Mouse (Mus musculus): ENCODE measurements at regions not wholly inside any gene's neighbourhood (a gene's known extent, or its start where the extent isn't known, plus 50 kb on each side); places are given as distances from the start of the nearest gene placed in this dataset.

DNA sequence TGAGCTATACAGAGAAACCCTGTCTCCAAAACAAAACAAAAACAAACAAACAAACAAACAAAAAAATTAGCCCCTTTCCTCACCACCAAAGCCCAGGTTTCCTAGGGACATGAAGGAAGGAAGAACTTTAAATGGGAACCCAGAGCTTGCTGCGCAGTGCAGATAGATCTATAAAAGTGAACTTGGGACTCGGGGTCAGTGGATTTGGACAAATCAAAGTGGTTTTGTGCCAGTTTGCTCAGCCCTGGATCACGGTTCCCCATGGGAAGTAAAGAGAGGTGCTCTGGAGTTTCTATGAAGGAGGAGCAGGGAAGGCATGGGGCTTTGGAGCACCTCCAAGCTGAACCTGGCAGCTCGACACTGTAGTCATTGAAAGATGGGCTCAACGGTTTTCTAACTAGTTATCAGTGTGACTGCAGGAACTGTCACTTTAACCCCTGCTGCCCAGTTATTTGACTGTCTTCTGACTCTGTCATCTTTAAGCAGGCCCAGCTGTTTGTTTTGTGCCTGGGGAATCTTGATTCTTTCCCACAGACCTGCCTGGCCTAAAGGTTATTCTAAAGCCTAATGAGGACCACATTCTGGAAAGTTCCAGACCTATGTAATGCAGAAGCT lies 58.3 kb upstream of the Rnf24 start:
- no peak for ATAC-seq (ENCODE audit: insufficient read depth, low FRiP score)
- H3K27me3 ChIP-seq (ENCODE audit: control insufficient read depth, insufficient read depth, low read length): no peaks in the 10 kb centered on the region
- no peaks in the 10 kb centered on the region for H3K9me3 ChIP-seq (replicated peaks; ENCODE audit: control insufficient read depth, low read length)
- H3K36me3 ChIP-seq (ENCODE audit: control insufficient read depth, insufficient read depth, low read length): no peaks in the 10 kb centered on the region
- H3K4me2 ChIP-seq (ENCODE audit: low read depth, low read length): no peak overlapping the region
- H3K4me3 ChIP-seq (replicated peaks; ENCODE audit: low read length): no peak overlapping the region
- WGBS: 61% methylated on average over 5 of the region's 5 CpGs
- H3K9ac ChIP-seq (ENCODE audit: low read length): no peak overlapping the region
- no peak overlapping the region for H3K27ac ChIP-seq (ENCODE audit: low read length)
- H3K4me1 ChIP-seq (ENCODE audit: control insufficient read depth, insufficient read depth, low read length): no peaks in the 10 kb centered on the region

- Histone ChIP-seq H3K27ac (ENCODE audit: low read length) (no peak overlapping the region), H3K9ac (ENCODE audit: low read length) (no peak overlapping the region), H3K4me3 (replicated peaks; ENCODE audit: low read length) (no peak overlapping the region), H3K4me2 (ENCODE audit: low read depth, low read length) (no peak overlapping the region), H3K4me1 (ENCODE audit: control insufficient read depth, insufficient read depth, low read length) (peaks cover 3% of the 10 kb centered on the region; the same call in 1 of the 2 replicates), H3K9me3 (replicated peaks; ENCODE audit: control insufficient read depth, low read length) (no peaks in the 10 kb centered on the region), H3K36me3 (ENCODE audit: control insufficient read depth, insufficient read depth, low read length) (no peaks in the 10 kb centered on the region), H3K27me3 (ENCODE audit: control insufficient read depth, insufficient read depth, low read length) (no peaks in the 10 kb centered on the region)
- ATAC-seq (ENCODE audit: insufficient read depth, low FRiP score): no peak
- WGBS: 86% methylated on average over 5 of the region's 5 CpGs
Observed at GRCm38 (mm10) chr2:131407337-131407736, 54.6 kb upstream of the Rnf24 start.

- H3K9ac ChIP-seq (ENCODE audit: low read length): no peak overlapping the region
- no peaks in the 10 kb centered on the region for H3K36me3 ChIP-seq (ENCODE audit: control insufficient read depth, insufficient read depth, low read length)
- ATAC-seq (ENCODE audit: insufficient read depth, low FRiP score): no peak
- H3K9me3 ChIP-seq (replicated peaks; ENCODE audit: control insufficient read depth, low read length): no peaks in the 10 kb centered on the region
- no peak overlapping the region for H3K4me2 ChIP-seq (ENCODE audit: low read depth, low read length)
- H3K27ac ChIP-seq (ENCODE audit: low read length): no peak overlapping the region
- WGBS: 64% methylated on average over 1 of the region's 1 CpGs
- H3K4me1 ChIP-seq (ENCODE audit: control insufficient read depth, insufficient read depth, low read length): peaks cover 7% of the 10 kb centered on the region
- H3K4me3 ChIP-seq (replicated peaks; ENCODE audit: low read length): no peak overlapping the region
- H3K27me3 ChIP-seq (ENCODE audit: control insufficient read depth, insufficient read depth, low read length): no peaks in the 10 kb centered on the region
Observed at GRCm38 (mm10) chr2:131404218-131404555, 51.5 kb upstream of the Rnf24 start.

GRCm38 (mm10) chr2:131403543-131404217 lies 51.0 kb upstream of the Rnf24 start:
- H3K4me3 ChIP-seq (replicated peaks; ENCODE audit: low read length): no peak overlapping the region
- H3K9ac ChIP-seq (ENCODE audit: low read length): no peak overlapping the region
- H3K27me3 ChIP-seq (ENCODE audit: control insufficient read depth, insufficient read depth, low read length): no peaks in the 10 kb centered on the region
- WGBS: 63% methylated on average over 5 of the region's 5 CpGs
- H3K27ac ChIP-seq (ENCODE audit: low read length): no peak overlapping the region
- peaks cover 7% of the 10 kb centered on the region for H3K4me1 ChIP-seq (ENCODE audit: control insufficient read depth, insufficient read depth, low read length)
- H3K9me3 ChIP-seq (replicated peaks; ENCODE audit: control insufficient read depth, low read length): no peaks in the 10 kb centered on the region
- no peak for ATAC-seq (ENCODE audit: insufficient read depth, low FRiP score)
- no peaks in the 10 kb centered on the region for H3K36me3 ChIP-seq (ENCODE audit: control insufficient read depth, insufficient read depth, low read length)
- H3K4me2 ChIP-seq (ENCODE audit: low read depth, low read length): no peak overlapping the region

Measured in stomach, embryonic 16.5 days (tissue).